Mouse (Mus musculus): ENCODE results near the gene Depp1. TPM values are rescaled to one million over a fixed set of nuclear protein-coding genes. Genes with fewer than 3 reads are reported as not detected.
A peak's percentile ranks its signal among the peaks of the same experiment; 100 is the strongest.

The Depp1 gene
- polyA plus RNA-seq, 1 experiment from 2014 or later = 38.3 TPM

- Histone ChIP-seq H3K4me2 (no peak overlapping the region), H3K27me3 (peaks cover 10% of the 10 kb centered on the region; the same call in 1 of the 2 replicates), H3K4me3 (peak overlapping the region; percentile 12), H3K4me1 (peaks cover 7% of the 10 kb centered on the region; the same call in 1 of the 2 replicates), H3K9me3 (no peaks in the 10 kb centered on the region), H3K36me3 (no peaks in the 10 kb centered on the region), H3K9ac (no peak overlapping the region), H3K27ac (no peak overlapping the region)
- 65% methylated on average over 20 of the region's 20 CpGs for WGBS
- no peak for ATAC-seq (ENCODE audit: insufficient number of reproducible peaks, low FRiP score, low TSS enrichment, low read depth)
Measured at GRCm38 (mm10) chr6:116651437-116652118, 1.2 kb downstream of the Depp1 start.

- Histone ChIP-seq H3K4me1 (peaks cover 7% of the 10 kb centered on the region; the same call in 1 of the 2 replicates), H3K36me3 (no peaks in the 10 kb centered on the region), H3K4me2 (no peak overlapping the region), H3K27me3 (peaks cover 10% of the 10 kb centered on the region; the same call in 1 of the 2 replicates), H3K27ac (no peak overlapping the region), H3K4me3 (no peak overlapping the region), H3K9me3 (no peaks in the 10 kb centered on the region), H3K9ac (no peak overlapping the region)
- WGBS = 73% methylated on average over 3 of the region's 3 CpGs
- ATAC-seq (ENCODE audit: insufficient number of reproducible peaks, low FRiP score, low TSS enrichment, low read depth) = no peak
Measured at GRCm38 (mm10) chr6:116653191-116653590, 2.8 kb downstream of the Depp1 start.

- H3K4me2 ChIP-seq = no peak overlapping the region
- H3K27me3 ChIP-seq = peaks cover 10% of the 10 kb centered on the region; the same call in 1 of the 2 replicates
- H3K36me3 ChIP-seq = no peaks in the 10 kb centered on the region
- H3K27ac ChIP-seq = no peak overlapping the region
- WGBS = 57% methylated on average over 9 of the region's 9 CpGs
- peaks cover 7% of the 10 kb centered on the region; the same call in 1 of the 2 replicates for H3K4me1 ChIP-seq
- no peak overlapping the region for H3K9ac ChIP-seq
- peak; percentile 44; the same call in 1 of the 2 replicates for ATAC-seq (ENCODE audit: insufficient number of reproducible peaks, low FRiP score, low TSS enrichment, low read depth)
- H3K4me3 ChIP-seq = no peak overlapping the region
- H3K9me3 ChIP-seq = no peaks in the 10 kb centered on the region
Measured at GRCm38 (mm10) chr6:116653684-116654454, 3.5 kb downstream of the Depp1 start.

GRCm38 (mm10) chr6:116663364-116663763 is 13.0 kb downstream of the Depp1 start:
- Histone ChIP-seq H3K4me3 (no peak overlapping the region), H3K9me3 (no peaks in the 10 kb centered on the region), H3K36me3 (no peaks in the 10 kb centered on the region), H3K27me3 (no peaks in the 10 kb centered on the region), H3K4me2 (no peak overlapping the region), H3K4me1 (0 out of 2 replicates have a peak, but pooled peaks cover 4% of the 10 kb centered on the region), H3K9ac (no peak overlapping the region), H3K27ac (no peak overlapping the region)
- 72% methylated on average over 2 of the region's 2 CpGs for WGBS
- no peak for ATAC-seq (ENCODE audit: insufficient number of reproducible peaks, low FRiP score, low TSS enrichment, low read depth)

- Histone ChIP-seq H3K4me3 (no peak overlapping the region), H3K4me2 (no peak overlapping the region), H3K27me3 (no peaks in the 10 kb centered on the region), H3K9ac (no peak overlapping the region), H3K36me3 (no peaks in the 10 kb centered on the region), H3K27ac (no peak overlapping the region), H3K4me1 (0 out of 2 replicates have a peak, but pooled peaks cover 4% of the 10 kb centered on the region), H3K9me3 (no peaks in the 10 kb centered on the region)
- no peak for ATAC-seq (ENCODE audit: insufficient number of reproducible peaks, low FRiP score, low TSS enrichment, low read depth)
- 77% methylated on average over 6 of the region's 6 CpGs for WGBS
Measured at GRCm38 (mm10) chr6:116664031-116664430, 13.6 kb downstream of the Depp1 start.

- Histone ChIP-seq H3K36me3 (no peaks in the 10 kb centered on the region), H3K27me3 (no peaks in the 10 kb centered on the region), H3K9ac (no peak overlapping the region), H3K9me3 (no peaks in the 10 kb centered on the region), H3K27ac (no peak overlapping the region), H3K4me3 (no peak overlapping the region), H3K4me1 (0 out of 2 replicates have a peak, but pooled peaks cover 5% of the 10 kb centered on the region), H3K4me2 (no peak overlapping the region)
- WGBS = 72% methylated on average over 3 of the region's 3 CpGs
- no peak for ATAC-seq (ENCODE audit: insufficient number of reproducible peaks, low FRiP score, low TSS enrichment, low read depth)
Measured at GRCm38 (mm10) chr6:116664830-116665229, 14.4 kb downstream of the Depp1 start.

GRCm38 (mm10) chr6:116666085-116666750 is 15.8 kb downstream of the Depp1 start:
- Histone ChIP-seq H3K4me2 (no peak overlapping the region), H3K4me3 (no peak overlapping the region), H3K4me1 (peaks cover 15% of the 10 kb centered on the region), H3K9me3 (no peaks in the 10 kb centered on the region), H3K36me3 (no peaks in the 10 kb centered on the region), H3K9ac (no peak overlapping the region), H3K27ac (no peak overlapping the region), H3K27me3 (peaks cover 6% of the 10 kb centered on the region)
- 83% methylated on average over 12 of the region's 12 CpGs for WGBS
- ATAC-seq (ENCODE audit: insufficient number of reproducible peaks, low FRiP score, low TSS enrichment, low read depth) = no peak

- no peak overlapping the region for H3K4me2 ChIP-seq
- ATAC-seq (ENCODE audit: insufficient number of reproducible peaks, low FRiP score, low TSS enrichment, low read depth) = no peak
- peaks cover 20% of the 10 kb centered on the region for H3K4me1 ChIP-seq
- H3K36me3 ChIP-seq = no peaks in the 10 kb centered on the region
- no peaks in the 10 kb centered on the region for H3K9me3 ChIP-seq
- 56% methylated on average over 3 of the region's 3 CpGs for WGBS
- no peak overlapping the region for H3K9ac ChIP-seq
- no peak overlapping the region for H3K4me3 ChIP-seq
- no peak overlapping the region for H3K27ac ChIP-seq
- H3K27me3 ChIP-seq = peaks cover 11% of the 10 kb centered on the region
Measured at GRCm38 (mm10) chr6:116666892-116667291, 16.5 kb downstream of the Depp1 start.

GRCm38 (mm10) chr6:116667382-116667781 is 17.0 kb downstream of the Depp1 start:
- H3K27me3 ChIP-seq = peaks cover 11% of the 10 kb centered on the region
- no peaks in the 10 kb centered on the region for H3K36me3 ChIP-seq
- H3K9me3 ChIP-seq = no peaks in the 10 kb centered on the region
- no peak overlapping the region for H3K9ac ChIP-seq
- H3K27ac ChIP-seq = no peak overlapping the region
- ATAC-seq (ENCODE audit: insufficient number of reproducible peaks, low FRiP score, low TSS enrichment, low read depth) = no peak
- H3K4me3 ChIP-seq = no peak overlapping the region
- no peak overlapping the region for H3K4me2 ChIP-seq
- peaks cover 23% of the 10 kb centered on the region for H3K4me1 ChIP-seq
- WGBS = 78% methylated on average over 3 of the region's 3 CpGs

GRCm38 (mm10) chr6:116668682-116669470 is 18.5 kb downstream of the Depp1 start:
- WGBS = 39% methylated on average over 11 of the region's 11 CpGs
- peaks cover 36% of the 10 kb centered on the region for H3K4me1 ChIP-seq
- no peak overlapping the region for H3K9ac ChIP-seq
- no peak for ATAC-seq (ENCODE audit: insufficient number of reproducible peaks, low FRiP score, low TSS enrichment, low read depth)
- H3K27me3 ChIP-seq = peaks cover 11% of the 10 kb centered on the region
- no peaks in the 10 kb centered on the region for H3K36me3 ChIP-seq
- no peak overlapping the region for H3K4me3 ChIP-seq
- no peak overlapping the region for H3K4me2 ChIP-seq
- H3K27ac ChIP-seq = no peak overlapping the region
- H3K9me3 ChIP-seq = no peaks in the 10 kb centered on the region

- Histone ChIP-seq H3K4me2 (no peak overlapping the region), H3K36me3 (no peaks in the 10 kb centered on the region), H3K27ac (no peak overlapping the region), H3K4me3 (no peak overlapping the region), H3K4me1 (peaks cover 39% of the 10 kb centered on the region), H3K27me3 (peaks cover 11% of the 10 kb centered on the region), H3K9me3 (no peaks in the 10 kb centered on the region), H3K9ac (no peak overlapping the region)
- ATAC-seq (ENCODE audit: insufficient number of reproducible peaks, low FRiP score, low TSS enrichment, low read depth) = no peak
- 62% methylated on average over 6 of the region's 6 CpGs for WGBS
Measured at GRCm38 (mm10) chr6:116670144-116670543, 19.7 kb downstream of the Depp1 start.
